Mouse (Mus musculus) E14TG2a.4 (cell line): Measurements from ENCODE around the gene Abca14.

Experiments used
- CTCF ChIP-seq: conservative IDR thresholded peaks from 2 replicates; pipeline ENCODE4 v1.5.1; 2014; ENCODE audit warnings: low read length
- NANOG ChIP-seq: IDR thresholded peaks from 2 replicates; pipeline ENCODE4 v1.6.1; 2014; ENCODE audit warnings: borderline replicate concordance, low read length, mixed read lengths

GRCm38 (mm10) chr7:120322963-120323362 lies 119.2 kb downstream of the Abca14 start:
- TF ChIP-seq CTCF (no peak), NANOG (no peak)
